Mouse (Mus musculus) granulocyte monocyte progenitor cell, adult 5-6 weeks (primary cell): ENCODE data around the gene Kcnc4. TPM values are rescaled to one million over a fixed set of nuclear protein-coding genes. Genes with fewer than 3 reads are reported as not detected.

ENCODE experiments used
- ATAC-seq: replicated peaks from 2 replicates; pipeline ENCODE4 v1.8.0; 2016; ENCODE audit warnings: mild to moderate bottlenecking, moderate TSS enrichment, inconsistent platforms; ENCODE audit not compliant: poor library complexity, severe bottlenecking
- total RNA-seq, 2 experiments: library from RNA; stranded (forward) in 1 of 2; stranded (reverse) in 1 of 2; fragments of 200-712, 200-1000 nt in 1 of 2; fragments of >200 nt in 1 of 2; fragmentation: Nextera tagmentation in 1 of 2; gene quantifications; 2 replicates each; pipeline ENCODE4 v1.2.3; 2014 to 2017

The Kcnc4 gene
- total RNA-seq (2014; fragmentation: Nextera tagmentation) (not detected in 2 replicates), total RNA-seq (2017) (not detected in 2 replicates)

GRCm38 (mm10) chr3:107459196-107459772, at the start of gene Kcnc4:
TSS of gene Kcnc4 (minus strand) at chr3:107459552.
- 0 out of 2 replicates have a peak, but pooled peaks have one; percentile 5 for ATAC-seq

GRCm38 (mm10) chr3:107508696-107509095, 49.3 kb upstream of the Kcnc4 start:
- ATAC-seq, result no peak

DNA sequence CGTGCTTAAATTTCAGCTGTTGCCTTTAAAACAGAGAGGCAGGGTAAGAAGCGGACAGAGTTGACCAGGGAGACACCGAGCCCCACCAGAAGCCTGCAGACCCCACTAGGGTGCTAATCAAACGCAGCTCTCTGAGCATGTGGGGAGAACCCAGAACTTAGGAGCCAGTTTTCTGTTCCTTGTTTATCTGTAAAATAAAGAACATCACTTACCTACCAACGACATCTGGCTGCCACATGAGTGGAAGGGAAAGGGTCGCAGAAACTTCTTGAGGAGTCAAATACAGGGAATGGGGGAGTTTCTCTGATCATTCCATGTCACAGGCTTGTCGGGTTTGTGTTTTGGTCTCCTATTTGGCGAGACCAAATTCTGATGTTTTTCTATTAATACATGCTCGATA, 48.6 kb upstream of the Kcnc4 start:
- ATAC-seq, result no peak

- no peak for ATAC-seq
These were observed 47.2 kb upstream of the Kcnc4 start for GRCm38 (mm10) chr3:107506531-107506930.

DNA sequence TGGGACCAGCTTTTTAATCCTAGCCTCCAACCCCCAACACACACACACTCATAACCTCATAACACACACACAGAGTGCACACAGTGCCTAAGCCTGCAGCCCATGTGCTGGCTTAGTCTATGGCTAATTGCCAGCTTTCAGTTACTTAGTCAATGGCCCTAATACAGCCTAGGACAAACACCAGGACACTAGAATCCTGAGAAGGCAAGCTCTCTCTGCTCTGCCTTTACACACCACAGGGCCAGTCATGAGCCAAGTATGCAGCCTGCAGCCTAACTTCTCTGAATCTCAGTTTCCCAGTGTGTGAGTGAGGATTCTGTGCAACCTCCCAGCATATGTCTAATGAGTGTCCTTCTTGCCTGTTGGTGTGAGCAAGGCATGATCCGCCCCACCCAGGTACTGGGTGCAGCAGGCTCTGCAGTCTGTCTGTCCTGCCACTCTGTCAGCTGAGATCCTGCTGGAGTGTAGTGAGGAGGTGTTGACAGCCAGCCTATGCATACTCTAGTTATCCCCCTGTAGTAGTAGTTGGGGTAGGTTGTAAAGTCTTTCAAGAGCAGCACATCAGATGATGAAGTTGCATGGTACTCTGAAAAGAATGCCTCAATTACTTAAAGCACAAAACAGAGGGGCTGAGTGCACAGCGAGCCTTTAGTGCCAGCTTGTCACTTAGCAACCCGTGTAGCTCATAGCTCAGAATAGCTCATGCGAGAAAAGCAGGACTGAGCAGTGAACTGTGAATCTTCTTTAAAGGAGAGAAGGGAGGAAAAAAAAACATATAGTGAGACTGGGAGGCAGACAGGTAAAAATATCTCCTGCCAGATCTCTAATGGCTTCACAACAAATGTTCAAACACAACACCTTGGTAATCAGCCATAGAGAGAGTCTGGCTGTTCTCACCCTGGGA, 46.4 kb upstream of the Kcnc4 start:
- ATAC-seq, result no peak

DNA sequence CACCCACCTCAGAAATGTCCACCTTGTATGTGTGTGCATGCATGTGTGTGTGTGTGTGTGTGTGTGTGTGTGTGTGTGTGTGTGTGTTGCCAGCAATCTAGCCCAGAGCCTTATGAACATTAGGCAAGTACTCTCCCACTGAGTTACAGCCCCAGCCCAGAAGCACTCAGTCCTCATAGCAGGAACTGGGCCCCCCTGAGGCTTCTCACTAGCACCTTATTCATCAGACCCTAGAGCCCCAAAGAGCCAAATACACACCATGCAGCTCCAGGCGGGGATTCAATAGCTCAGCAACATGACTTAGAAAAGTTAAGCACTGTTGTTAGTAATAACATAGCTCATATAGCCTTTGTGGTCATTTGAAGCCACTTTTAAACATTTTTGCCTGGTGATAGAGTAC, 45.2 kb upstream of the Kcnc4 start:
- ATAC-seq, result no peak

DNA sequence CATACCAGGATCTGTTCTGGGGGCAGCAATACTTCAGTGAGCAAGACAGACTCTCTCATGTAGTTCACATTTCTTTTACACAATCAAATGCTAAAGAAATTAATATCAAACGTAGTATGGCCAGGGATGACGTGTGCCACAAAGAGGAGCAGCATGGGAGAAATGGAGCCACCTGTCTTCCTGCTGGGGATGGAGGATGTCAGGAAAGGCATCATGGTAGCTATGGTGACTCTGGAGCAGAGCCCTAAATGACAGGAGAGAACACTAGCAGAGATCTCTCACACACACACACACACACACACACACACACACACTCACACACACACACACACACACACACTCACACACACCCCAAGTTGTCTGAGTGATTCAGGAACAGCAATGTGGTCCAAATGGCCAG, 44.4 kb upstream of the Kcnc4 start:
- no peak for ATAC-seq

- no peak for ATAC-seq
These were observed 42.4 kb upstream of the Kcnc4 start for GRCm38 (mm10) chr3:107501702-107502151.

DNA sequence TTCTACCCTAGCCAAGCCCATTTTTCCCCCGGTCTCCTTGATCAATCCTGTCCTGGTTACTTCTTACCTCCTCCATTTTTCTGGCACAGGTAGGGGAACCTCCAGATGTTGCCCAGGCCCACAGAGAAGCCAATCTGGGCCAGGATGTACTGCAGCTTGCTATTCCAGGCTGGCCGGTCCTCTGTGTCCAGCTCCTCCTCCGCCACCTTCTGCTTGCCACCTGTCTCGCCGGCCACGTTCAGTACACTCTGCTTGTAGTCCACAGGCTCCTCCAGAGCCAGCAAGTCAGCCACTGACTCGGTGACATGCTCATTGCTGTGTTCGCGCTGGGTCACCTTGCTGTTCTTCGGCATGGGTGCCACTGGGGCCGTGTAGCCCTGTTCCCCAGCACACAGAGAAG, 40.9 kb upstream of the Kcnc4 start:
- no peak for ATAC-seq

GRCm38 (mm10) chr3:107496086-107496850, 36.9 kb upstream of the Kcnc4 start:
- no peak for ATAC-seq

DNA sequence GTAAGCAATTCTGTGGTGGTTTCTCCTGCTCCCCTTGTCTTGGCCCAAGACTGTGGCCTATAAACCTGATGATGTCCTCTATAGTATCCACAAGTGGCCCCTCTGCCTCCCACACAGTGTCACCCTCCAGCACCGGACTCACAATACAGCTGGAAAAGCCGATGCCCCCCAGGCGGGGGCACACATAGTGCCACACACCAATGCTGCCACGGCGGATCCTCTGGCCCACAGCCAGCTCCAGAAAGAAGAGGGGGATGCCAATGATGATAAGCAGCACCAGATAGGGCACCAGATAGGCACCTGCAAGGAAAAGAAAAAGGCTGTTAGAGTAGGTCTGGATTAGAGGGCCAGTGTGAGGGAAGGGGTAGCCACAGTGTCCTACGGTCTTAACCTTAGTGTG, 36.2 kb upstream of the Kcnc4 start:
- ATAC-seq, result no peak

GRCm38 (mm10) chr3:107491459-107491858, 32.1 kb upstream of the Kcnc4 start:
- ATAC-seq, result 0 out of 2 replicates have a peak, but pooled peaks have one; percentile 14

GRCm38 (mm10) chr3:107488637-107489036, 29.3 kb upstream of the Kcnc4 start:
- no peak for ATAC-seq

DNA sequence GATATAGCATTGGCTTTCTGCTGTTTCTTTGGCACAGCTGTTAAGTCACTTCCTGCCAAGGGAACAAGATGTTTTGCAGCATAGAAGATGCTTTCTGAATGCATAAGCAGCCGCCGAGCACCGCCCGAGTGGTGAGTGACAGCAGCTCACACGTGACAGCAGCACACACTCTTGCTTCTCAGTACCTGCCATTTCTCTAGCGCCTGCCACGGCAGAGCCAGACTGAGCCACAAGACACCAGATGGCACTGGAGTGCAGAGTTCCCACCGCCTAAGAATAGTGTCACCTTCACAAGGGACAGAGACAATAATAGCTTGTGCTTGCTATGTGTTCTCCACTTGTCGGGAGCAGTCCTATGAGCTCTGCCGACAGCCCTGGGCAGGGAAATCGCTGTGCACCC, 23.9 kb upstream of the Kcnc4 start:
- no peak for ATAC-seq

- ATAC-seq, result peak; percentile 59
These were observed 21.3 kb upstream of the Kcnc4 start for GRCm38 (mm10) chr3:107480660-107481059.

DNA sequence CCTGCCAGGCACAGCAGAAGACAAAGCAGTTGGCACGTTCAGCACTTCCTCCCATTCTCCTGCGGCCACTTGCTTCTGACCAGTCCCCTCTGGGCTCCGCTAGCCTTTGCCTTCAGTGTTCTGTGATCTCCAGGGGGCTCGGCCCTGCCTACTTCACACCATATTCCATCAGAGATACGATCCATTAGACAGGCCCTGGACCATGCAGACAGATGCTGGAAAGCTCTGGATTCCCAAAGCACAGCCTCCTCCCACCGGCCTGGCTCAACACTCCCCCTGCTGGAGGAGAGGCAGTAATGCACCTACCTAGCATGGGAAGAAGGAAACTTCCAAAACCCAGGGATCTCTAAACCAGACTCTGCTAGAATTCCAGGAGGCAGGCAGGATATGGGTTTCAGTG, 12.8 kb upstream of the Kcnc4 start:
- peak; percentile 76 for ATAC-seq

GRCm38 (mm10) chr3:107469059-107469458, 9.7 kb upstream of the Kcnc4 start:
- no peak for ATAC-seq

- no peak for ATAC-seq
These were observed 8.8 kb upstream of the Kcnc4 start for GRCm38 (mm10) chr3:107468106-107468505.

GRCm38 (mm10) chr3:107466577-107466976, 7.2 kb upstream of the Kcnc4 start:
- ATAC-seq, result peak; percentile 61

- ATAC-seq, result peak; percentile 48
These were observed 2.8 kb upstream of the Kcnc4 start for GRCm38 (mm10) chr3:107462160-107462559.
